Mouse (Mus musculus) layer of hippocampus, adult 8-10 months (tissue): Measurements from ENCODE around the gene 2610301B20Rik. TPM values are rescaled to one million over a fixed set of nuclear protein-coding genes. Genes with fewer than 3 reads are reported as not detected.
"Not testable (repeated sequence)": the region's sequence is repeated elsewhere in the genome, so short reads cannot be mapped to it uniquely, and the experiment has no call there.

ENCODE experiments used
- DNase-seq, 2 experiments: peaks; one replicate each; pipeline ENCODE4 v3.0.0; 2022; ENCODE audit warnings: low spot score in 2 of 2
- total RNA-seq, 4 experiments: library from RNA; stranded (reverse); gene quantifications; 2 replicates each; pipeline ENCODE4 v1.2.4; 2022

2610301B20Rik gene
- 10 to 100 TPM; 33.5 to 43.6 (median 36.3) TPM for total RNA-seq

- peak; percentile 89 to 96 for DNase-seq
Observed at GRCm38 (mm10) chr4:10873920-10874665, at the start of gene 2610301B20Rik. Gene 2610301B20Rik, plus strand, starts transcription at chr4:10874498.

- DNase-seq, result no peak
Observed at GRCm38 (mm10) chr4:10833273-10833672, 41.0 kb upstream of the 2610301B20Rik start.

- peak in 1 of 2 experiments; percentile 49 for DNase-seq
Observed at GRCm38 (mm10) chr4:10835252-10836051, 38.8 kb upstream of the 2610301B20Rik start.

- no peak for DNase-seq
Observed at GRCm38 (mm10) chr4:10845848-10846247, 28.4 kb upstream of the 2610301B20Rik start.

- DNase-seq, result no peak
Observed at GRCm38 (mm10) chr4:10849812-10850211, 24.5 kb upstream of the 2610301B20Rik start.

DNA sequence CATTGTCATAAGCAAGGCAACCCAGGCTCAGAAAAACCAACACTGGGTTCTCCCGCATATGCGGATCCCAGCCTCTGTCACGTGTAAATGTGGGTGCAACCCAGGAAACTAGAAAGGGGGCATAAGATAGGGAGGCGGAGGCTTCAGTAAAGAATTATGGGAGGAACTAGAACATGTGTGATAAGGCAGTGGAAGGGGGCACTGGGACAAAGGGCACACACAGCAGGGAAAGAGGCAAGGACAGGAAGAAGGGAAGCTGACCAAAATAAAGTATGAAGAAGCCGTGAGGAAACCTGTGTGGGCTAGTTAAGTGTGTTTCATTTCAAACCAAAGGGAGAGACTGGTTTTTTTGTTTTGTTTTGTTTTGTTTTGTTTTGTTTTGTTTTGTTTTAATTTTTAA, 23.3 kb upstream of the 2610301B20Rik start:
- no peak for DNase-seq

DNA sequence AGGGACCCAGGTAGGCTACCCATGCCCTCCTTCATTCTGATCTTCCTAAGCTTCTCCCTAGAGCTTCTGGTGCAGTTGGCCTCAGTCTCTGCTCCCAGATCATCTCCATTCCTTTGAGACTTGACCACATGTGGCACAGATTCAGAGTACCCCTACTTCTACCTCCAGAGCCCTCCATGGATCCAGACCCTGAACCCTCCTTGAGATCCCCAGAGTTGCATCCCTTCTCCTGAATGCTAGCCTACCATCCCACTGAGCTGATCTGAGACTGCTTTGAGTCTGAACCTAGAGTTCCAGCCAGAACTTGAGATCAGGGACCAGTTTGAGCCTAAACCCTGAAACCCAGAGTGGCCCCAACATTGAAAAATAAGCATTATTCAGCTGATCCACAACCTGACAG, 15.1 kb upstream of the 2610301B20Rik start:
- no peak for DNase-seq

GRCm38 (mm10) chr4:10859911-10860581, 14.3 kb upstream of the 2610301B20Rik start:
- peak in 1 of 2 experiments; percentile 24 for DNase-seq

- DNase-seq, result no peak
Observed at GRCm38 (mm10) chr4:10860825-10861224, 13.5 kb upstream of the 2610301B20Rik start.

GRCm38 (mm10) chr4:10862882-10863281, 11.4 kb upstream of the 2610301B20Rik start:
- not testable (repeated sequence) for DNase-seq

DNA sequence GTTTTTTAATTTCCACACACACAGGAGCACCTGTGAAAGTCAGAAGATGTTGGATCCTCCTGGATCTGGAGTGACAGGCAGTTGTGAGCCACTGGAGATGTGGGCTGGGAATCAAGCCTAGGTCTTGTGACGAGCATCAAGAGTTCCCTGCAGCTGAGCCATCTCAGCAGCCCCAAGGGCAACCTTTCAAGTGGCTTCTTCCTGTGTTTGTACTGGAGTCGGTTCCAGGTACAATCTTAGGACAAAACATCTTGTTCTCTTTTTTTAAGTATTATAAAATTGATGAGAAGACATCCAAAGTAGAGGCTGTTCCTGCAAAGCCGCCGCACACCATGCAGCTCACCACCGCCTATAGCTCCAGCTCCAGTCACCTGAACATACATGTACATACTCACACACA, 2.1 kb upstream of the 2610301B20Rik start:
- no peak for DNase-seq

DNA sequence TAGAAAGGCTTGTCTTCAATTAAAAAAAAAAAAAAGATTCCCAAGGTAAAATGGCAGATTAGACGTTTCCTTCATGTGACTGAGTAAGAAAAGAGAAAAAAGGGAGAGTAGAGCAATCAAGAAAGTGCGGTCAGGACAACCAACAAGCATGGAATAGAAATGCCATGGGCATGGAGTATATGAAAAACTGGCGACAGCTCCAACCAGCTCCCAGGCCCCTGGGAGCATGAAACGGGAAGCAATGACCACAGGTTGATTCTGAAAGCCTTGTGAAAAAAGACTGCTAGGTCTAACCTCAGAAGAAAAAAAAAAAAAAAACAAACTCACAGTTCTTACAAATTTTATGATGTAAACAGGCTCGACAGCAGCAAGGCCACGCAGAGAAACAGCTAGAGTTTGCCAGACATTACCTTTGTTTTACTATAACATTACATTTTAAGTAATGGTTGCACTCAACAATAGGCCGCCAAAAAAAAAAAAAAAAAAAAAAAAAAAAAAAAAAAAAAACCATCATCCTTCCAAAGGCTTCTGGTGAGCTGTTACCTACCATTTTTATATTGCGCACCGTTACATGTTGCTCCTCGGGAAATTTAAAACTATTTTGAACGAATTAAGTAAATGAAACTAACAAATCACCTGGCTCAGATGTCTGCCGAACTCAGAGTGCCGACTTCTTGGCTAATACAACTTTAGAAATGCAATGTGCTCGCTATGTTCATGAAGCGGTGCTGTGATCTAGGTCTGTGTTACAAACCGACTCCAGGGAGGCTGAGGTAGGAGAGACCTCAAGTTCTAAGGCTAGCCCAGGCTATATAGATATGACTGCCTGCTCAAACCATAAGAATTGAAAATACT, 1.4 kb upstream of the 2610301B20Rik start:
- DNase-seq, result no peak

- DNase-seq, result no peak
Observed at GRCm38 (mm10) chr4:10873549-10873919, 764 bp upstream of the 2610301B20Rik start.

DNA sequence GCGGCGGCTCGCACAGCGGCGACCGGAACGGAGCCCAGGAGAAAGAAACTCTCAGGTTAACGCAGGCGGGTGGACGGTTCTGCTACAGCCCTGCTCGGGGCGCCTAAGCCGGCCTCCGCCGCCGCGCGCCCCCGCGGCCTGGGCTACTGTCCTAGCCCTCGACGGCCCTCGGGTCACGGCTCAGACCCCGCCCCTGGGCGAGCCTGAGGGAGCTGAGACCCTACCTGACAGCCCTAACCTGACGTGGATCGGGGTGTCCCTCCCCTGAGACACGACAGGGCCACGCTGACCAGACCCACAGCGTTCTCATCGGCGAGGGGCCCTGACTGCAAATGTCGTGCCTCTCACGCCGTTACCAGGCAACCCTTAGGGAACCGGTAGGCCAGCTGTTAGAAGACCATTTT, 422 bp downstream of the 2610301B20Rik start:
- DNase-seq, result peak; percentile 31 to 38

GRCm38 (mm10) chr4:10875407-10875806, 1.1 kb downstream of the 2610301B20Rik start:
- DNase-seq, result no peak

- no peak for DNase-seq
Observed at GRCm38 (mm10) chr4:10877057-10877456, 2.8 kb downstream of the 2610301B20Rik start.

GRCm38 (mm10) chr4:10883740-10884408, 9.6 kb downstream of the 2610301B20Rik start:
- no peak for DNase-seq

GRCm38 (mm10) chr4:10888835-10889234, 14.5 kb downstream of the 2610301B20Rik start:
- DNase-seq, result no peak

GRCm38 (mm10) chr4:10896262-10896661, 22.0 kb downstream of the 2610301B20Rik start:
- DNase-seq, result no peak

DNA sequence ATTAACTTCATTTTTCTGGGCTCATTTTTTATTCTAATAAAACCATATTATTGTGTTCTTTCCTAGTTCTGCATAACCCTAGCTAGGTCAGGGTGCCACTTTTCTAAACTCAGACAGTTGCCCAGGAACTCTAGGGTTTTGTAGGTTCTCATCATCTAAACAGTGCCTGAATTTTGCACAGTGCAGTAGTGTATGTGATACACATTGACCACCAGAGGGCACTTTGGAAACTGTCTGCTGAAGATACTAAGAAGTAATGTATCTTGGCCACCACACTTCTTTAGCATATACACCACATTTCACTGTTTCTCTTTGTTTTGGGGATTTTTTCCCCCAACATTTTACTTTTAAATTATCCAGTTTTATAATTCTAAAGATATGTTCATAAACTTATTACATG, 22.6 kb downstream of the 2610301B20Rik start:
- no peak for DNase-seq
